ENCODE assay signal across 22 mouse cellular contexts in the genomic region with DNA sequence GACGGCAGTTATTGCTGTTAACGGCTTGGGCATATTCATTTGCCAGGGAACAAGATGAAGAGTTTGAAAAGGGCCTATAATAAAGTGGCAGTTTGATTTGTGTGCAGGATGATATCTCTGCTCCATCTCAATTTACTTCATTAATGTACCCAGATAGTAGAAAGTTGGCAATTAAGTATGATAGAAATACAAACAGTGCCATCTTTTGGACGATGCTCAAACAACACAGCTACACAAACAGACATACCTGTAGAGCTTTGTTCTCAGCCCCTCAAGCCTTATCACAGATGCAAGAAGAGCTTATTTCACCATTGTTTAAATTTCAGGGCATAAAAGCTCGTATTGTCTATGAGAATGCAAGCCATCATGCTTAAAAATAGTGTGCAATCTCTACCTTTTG.
DNase-seq lines count a peak whose midpoint lies in the region; ATAC-seq and TF ChIP-seq lines count a peak whose summit lies in the region.
"Had no signal": no experiment of that assay in that cellular context is flagged by ENCODE, and none has a peak within 500 bp of the region (broad histone marks: within the 10 kb centered on the region; RNA-seq: fewer than 3 reads in every experiment).

No protein-coding gene starts in this region.

- no peak for DNase-seq in heart, postnatal 0 days (ENCODE audit: low spot score)
- no peak for DNase-seq in heart, adult 8-10 months (ENCODE audit: low spot score)
- DNase-seq in layer of hippocampus, adult 11-12 months (ENCODE audit: low spot score), result peak; percentile 31
- no peak for DNase-seq in layer of hippocampus, adult 8-10 months (ENCODE audit: low spot score in 2 of 2)
- peak; percentile 15 for DNase-seq in retina, embryonic 14.5 days (ENCODE audit: low spot score)
- DNase-seq in retina, postnatal 1 day, result no peak
- DNase-seq: adrenal gland, adult 8-10 months; cerebellum, adult 11-12 months; gastrocnemius, postnatal 25 days; heart, postnatal 14 days; lung, postnatal 10 days; right cerebral cortex, postnatal 25 days; thymus, postnatal 14 days had no signal

- H3K4me3 ChIP-seq in heart, postnatal 0 days (ENCODE audit: low read depth, low read length), result no peak overlapping the region
- H3K4me3 ChIP-seq: embryonic facial prominence, embryonic 13.5 days; heart, embryonic 10.5 days; limb, embryonic 13.5 days; megakaryocyte, embryonic 14.5 days; neural tube, embryonic 13.5 days had no signal

- ATAC-seq in heart, postnatal 0 days (ENCODE audit: insufficient read depth, low read depth), result no peak
- no peak for ATAC-seq in granulocyte monocyte progenitor cell, adult 5-6 weeks (replicated peaks; ENCODE audit: poor library complexity, severe bottlenecking)
- no peak for ATAC-seq in activated CD4-positive, CD25-positive, alpha-beta regulatory T cell, adult 4 months
- ATAC-seq: CD4-positive, CD25-positive, alpha-beta regulatory T cell, adult 4 months had no signal

- H3K27me3 ChIP-seq in heart, postnatal 0 days (ENCODE audit: control insufficient read depth, insufficient read depth, low read length), result no peaks in the 10 kb centered on the region
- H3K27me3 ChIP-seq: embryonic facial prominence, embryonic 13.5 days; limb, embryonic 13.5 days; megakaryocyte, embryonic 14.5 days; neural tube, embryonic 13.5 days had no signal

- WGBS in heart, postnatal 0 days, result 71% methylated on average over 4 of the region's 4 CpGs

- no peak overlapping the region for H3K9ac ChIP-seq in heart, postnatal 0 days (replicated peaks; ENCODE audit: low read depth, low read length)
- H3K9ac ChIP-seq: embryonic facial prominence, embryonic 13.5 days; limb, embryonic 13.5 days; liver, embryonic 14.5 days; neural tube, embryonic 13.5 days had no signal

- no peaks in the 10 kb centered on the region for H3K9me3 ChIP-seq in heart, postnatal 0 days (replicated peaks; ENCODE audit: control insufficient read depth, low read length)
- H3K9me3 ChIP-seq: embryonic facial prominence, embryonic 13.5 days; heart, embryonic 10.5 days; limb, embryonic 13.5 days; neural tube, embryonic 13.5 days had no signal

- no peak for TF ChIP-seq EP300 in heart, postnatal 0 days (IDR thresholded peaks at IDR 0.05; ENCODE audit: low read depth)

- H3K4me1 ChIP-seq in heart, postnatal 0 days (ENCODE audit: control insufficient read depth, insufficient read depth), result no peaks in the 10 kb centered on the region
- H3K4me1 ChIP-seq: embryonic facial prominence, embryonic 13.5 days; heart, embryonic 10.5 days; limb, embryonic 13.5 days; megakaryocyte, embryonic 14.5 days; neural tube, embryonic 13.5 days had no signal

- H3K36me3 ChIP-seq in heart, postnatal 0 days (replicated peaks; ENCODE audit: control insufficient read depth, insufficient read depth, low read length), result no peaks in the 10 kb centered on the region
- H3K36me3 ChIP-seq: embryonic facial prominence, embryonic 13.5 days; heart, embryonic 10.5 days; limb, embryonic 13.5 days; neural tube, embryonic 13.5 days had no signal

- peak; percentile 16; the same call in 1 of the 2 replicates for TF ChIP-seq CTCF in heart, postnatal 0 days (IDR thresholded peaks at IDR 0.05; ENCODE audit: low read depth)

- H3K27ac ChIP-seq in heart, postnatal 0 days (ENCODE audit: low read depth), result no peak overlapping the region
- H3K27ac ChIP-seq: embryonic facial prominence, embryonic 13.5 days; heart, embryonic 10.5 days; limb, embryonic 13.5 days; liver, embryonic 14.5 days; neural tube, embryonic 13.5 days had no signal

- H3K4me2 ChIP-seq in heart, postnatal 0 days (ENCODE audit: low read depth, low read length), result no peak overlapping the region
- H3K4me2 ChIP-seq: embryonic facial prominence, embryonic 13.5 days; limb, embryonic 13.5 days; neural tube, embryonic 13.5 days had no signal

Comparison
In these comparisons a context has a peak if more than half of its experiments do, and no peak if none do; other contexts are left out.
1. DNase-seq: peak in layer of hippocampus, adult 11-12 months (single experiment) and retina, embryonic 14.5 days (single experiment); none in heart, postnatal 0 days (single experiment), heart, adult 8-10 months (single experiment), layer of hippocampus, adult 8-10 months (0 of 2) and retina, postnatal 1 day (single experiment).